Mouse (Mus musculus): Measurements from ENCODE around the gene Cckbr. TPM values are rescaled to one million over a fixed set of nuclear protein-coding genes. Genes with fewer than 3 reads are reported as not detected.
A peak's percentile ranks its signal among the peaks of the same experiment; 100 is the strongest.
"Not testable (repeated sequence)": the region's sequence is repeated elsewhere in the genome, so short reads cannot be mapped to it uniquely, and the experiment has no call there.

Cckbr gene
- polyA plus RNA-seq, 1 experiment from 2014 or later: 0.69 TPM

DNA sequence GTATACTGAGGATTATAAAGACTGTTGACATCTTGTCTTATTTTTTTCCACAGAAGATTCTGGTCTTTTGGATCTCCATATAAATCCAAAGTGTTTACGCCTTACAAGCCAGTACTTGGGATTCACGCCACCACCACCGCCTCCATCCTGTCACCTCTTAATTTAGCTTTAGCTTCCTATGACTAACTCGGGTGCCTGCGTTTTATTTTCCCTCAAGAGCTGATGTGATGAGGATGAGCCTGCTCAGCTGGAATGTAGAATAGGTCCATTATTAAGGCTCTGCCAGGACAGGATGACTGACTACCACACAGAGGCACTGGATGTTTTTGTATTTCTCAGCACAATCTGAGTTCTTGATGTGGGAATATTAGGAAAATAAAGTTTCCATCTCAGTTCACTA, 40.0 kb downstream of the Cckbr start:
- 84% methylated on average over 5 of the region's 5 CpGs for WGBS
- H3K27ac ChIP-seq; H3K4me1 ChIP-seq; DNase-seq (ENCODE audit: extremely low spot score, low spot score); H3K4me3 ChIP-seq; H3K36me3 ChIP-seq (replicated peaks); H3K27me3 ChIP-seq (ENCODE audit: poor library complexity, severe bottlenecking); H3K9me3 ChIP-seq: not testable (repeated sequence)

DNA sequence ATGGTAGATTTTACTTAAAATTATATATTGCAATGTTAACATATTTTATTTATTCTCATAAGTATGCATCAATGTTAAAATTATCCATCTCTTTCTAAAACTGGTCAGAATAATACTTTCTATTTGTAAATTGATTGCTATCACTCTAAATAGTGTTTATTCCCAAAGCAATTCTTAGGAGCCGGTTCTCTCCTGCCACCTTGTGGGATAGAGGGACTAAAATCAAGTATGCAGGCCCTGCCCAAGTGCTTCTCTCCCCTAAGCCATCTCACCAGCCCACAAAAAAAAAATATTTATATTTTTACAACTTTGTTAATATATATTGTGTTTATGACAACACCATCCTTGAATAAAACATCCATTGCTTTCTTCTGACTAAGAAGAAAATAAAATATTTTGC, 47.1 kb downstream of the Cckbr start:
- H3K4me1 ChIP-seq: no peaks in the 10 kb centered on the region
- no peak overlapping the region for H3K27ac ChIP-seq
- H3K36me3 ChIP-seq (replicated peaks): no peaks in the 10 kb centered on the region
- H3K4me3 ChIP-seq: no peak overlapping the region
- H3K27me3 ChIP-seq (ENCODE audit: poor library complexity, severe bottlenecking): no peaks in the 10 kb centered on the region
- H3K9me3 ChIP-seq: no peaks in the 10 kb centered on the region
- DNase-seq (ENCODE audit: extremely low spot score, low spot score): no peak
- WGBS: 71% methylated on average over 1 of the region's 1 CpGs

DNA sequence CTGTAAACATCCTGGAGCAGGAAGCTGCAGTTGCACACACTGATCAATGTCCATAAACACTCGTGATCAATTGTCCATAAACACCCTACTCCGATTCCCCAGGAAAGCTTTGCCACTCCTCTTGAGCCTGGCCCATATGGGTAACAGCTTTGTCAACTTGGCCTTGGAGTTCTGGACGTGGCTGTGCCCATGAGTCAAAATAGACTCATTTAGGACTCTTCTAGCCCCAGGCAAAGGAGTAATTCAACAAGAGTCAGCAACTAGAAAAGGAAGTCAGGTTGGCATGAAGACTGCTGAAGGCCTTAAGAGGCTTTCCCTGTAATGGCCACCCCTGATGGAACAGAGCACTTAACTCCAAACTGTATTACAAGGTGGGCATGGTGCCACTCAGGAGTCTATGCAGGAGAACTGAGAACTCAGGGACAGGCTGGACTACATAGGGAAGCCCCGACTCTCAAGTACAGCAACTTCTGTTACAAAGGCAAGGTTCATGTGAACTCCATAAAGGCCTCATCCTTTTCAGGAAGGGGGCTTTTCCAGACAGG, 49.3 kb downstream of the Cckbr start:
- H3K9me3 ChIP-seq: no peaks in the 10 kb centered on the region
- 78% methylated on average over 4 of the region's 4 CpGs for WGBS

DNA sequence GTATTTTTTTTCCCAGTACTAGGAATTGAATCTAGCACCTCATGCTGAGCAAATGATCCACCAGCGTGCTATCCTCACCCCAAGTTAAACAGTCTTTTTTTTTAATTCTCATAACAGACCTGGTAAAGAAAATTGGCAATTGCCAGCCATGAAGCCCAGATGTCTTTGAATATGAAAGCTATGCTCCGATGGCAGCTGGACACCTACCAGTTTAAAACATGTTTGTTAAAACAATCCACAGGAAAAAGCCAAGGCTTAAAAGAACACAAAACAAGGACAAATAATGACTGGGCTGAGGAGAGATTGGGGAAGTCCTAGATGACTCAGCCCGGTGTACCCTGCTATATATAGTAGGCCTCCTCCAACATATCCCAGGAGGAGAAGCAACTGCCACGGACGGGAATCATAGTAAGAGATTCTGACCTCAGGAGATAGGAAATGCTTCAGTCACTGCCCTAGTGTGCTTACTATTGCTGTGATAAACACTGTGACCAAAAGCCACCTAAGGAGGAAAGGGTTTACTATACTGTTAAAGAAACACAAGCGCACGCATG, 49.9 kb downstream of the Cckbr start:
- Histone ChIP-seq H3K27ac (no peak overlapping the region), H3K4me3 (no peak overlapping the region), H3K27me3 (ENCODE audit: poor library complexity, severe bottlenecking) (peaks cover 3% of the 10 kb centered on the region; the same call in 1 of the 2 replicates), H3K4me1 (peaks cover 8% of the 10 kb centered on the region; the same call in 1 of the 2 replicates), H3K9me3 (no peaks in the 10 kb centered on the region), H3K36me3 (replicated peaks) (no peaks in the 10 kb centered on the region)
- no peak for DNase-seq (ENCODE audit: extremely low spot score, low spot score)
- WGBS: 85% methylated on average over 7 of the region's 7 CpGs

More for the DNA sequence above, 49.3 kb downstream of the Cckbr start:
- Histone ChIP-seq H3K27ac (no peak overlapping the region), H3K4me1 (0 out of 2 replicates have a peak, but pooled peaks cover 1% of the 10 kb centered on the region), H3K4me3 (no peak overlapping the region), H3K36me3 (replicated peaks) (no peaks in the 10 kb centered on the region), H3K27me3 (ENCODE audit: poor library complexity, severe bottlenecking) (no peaks in the 10 kb centered on the region)
- no peak for DNase-seq (ENCODE audit: extremely low spot score, low spot score)

DNA sequence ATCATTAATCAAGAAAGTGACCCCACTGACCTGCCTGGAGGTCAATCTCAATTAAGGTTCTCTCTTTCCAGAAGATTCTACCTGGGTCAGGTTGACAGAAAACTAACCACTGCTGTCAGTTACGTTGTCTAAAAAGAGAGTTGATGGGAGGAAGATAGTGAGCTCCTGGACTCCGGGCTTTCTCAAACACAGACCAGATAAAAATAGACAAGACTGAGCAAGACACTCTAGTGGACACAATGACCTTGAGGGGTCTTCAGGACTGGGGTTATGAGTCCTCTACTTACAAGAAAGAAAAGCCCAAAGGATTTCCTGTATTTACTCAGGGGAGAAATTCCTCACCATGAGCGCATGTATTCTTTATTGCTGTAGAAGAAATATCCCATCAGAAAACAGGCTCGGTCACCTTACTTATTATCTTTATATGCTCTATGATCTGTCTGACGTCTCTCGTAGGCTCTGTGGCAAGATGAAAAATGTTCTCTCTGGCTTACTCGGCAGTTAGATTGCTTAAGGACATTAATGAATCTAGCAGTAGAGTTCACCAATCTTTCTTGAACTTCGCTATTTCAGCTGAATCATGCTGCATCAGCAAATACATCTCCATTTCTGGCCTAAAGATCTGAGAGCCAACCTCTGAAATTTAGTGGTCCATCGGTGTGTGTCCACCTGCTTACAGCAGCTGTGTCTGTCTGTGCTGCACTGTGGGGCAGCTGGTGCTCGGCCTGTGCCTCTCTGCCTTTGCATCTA, 51.3 kb downstream of the Cckbr start:
- Histone ChIP-seq H3K4me1 (peaks cover 22% of the 10 kb centered on the region), H3K9me3 (no peaks in the 10 kb centered on the region), H3K27ac (no peak overlapping the region), H3K27me3 (ENCODE audit: poor library complexity, severe bottlenecking) (peaks cover 17% of the 10 kb centered on the region), H3K4me3 (no peak overlapping the region), H3K36me3 (replicated peaks) (no peaks in the 10 kb centered on the region)
- 91% methylated on average over 10 of the region's 10 CpGs for WGBS
- no peak for DNase-seq (ENCODE audit: extremely low spot score, low spot score)

DNA sequence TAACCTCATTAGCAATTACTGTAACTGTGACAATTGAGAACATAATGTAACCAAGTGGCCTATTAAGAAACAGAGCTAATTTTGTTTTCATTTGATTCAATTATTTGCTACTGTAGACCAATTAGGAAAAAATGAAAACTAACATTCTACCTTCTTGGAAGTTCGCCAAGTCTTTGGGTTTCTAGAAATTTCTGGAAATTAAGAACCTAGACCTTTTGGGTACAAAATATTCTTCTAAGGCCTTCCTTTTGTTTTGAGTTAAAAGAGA, 51.8 kb downstream of the Cckbr start:
- 92% methylated on average over 1 of the region's 1 CpGs for WGBS
- DNase-seq (ENCODE audit: extremely low spot score, low spot score): no peak
- no peaks in the 10 kb centered on the region for H3K36me3 ChIP-seq (replicated peaks)
- H3K27ac ChIP-seq: no peak overlapping the region
- H3K4me1 ChIP-seq: peaks cover 27% of the 10 kb centered on the region
- H3K9me3 ChIP-seq: no peaks in the 10 kb centered on the region
- H3K27me3 ChIP-seq (ENCODE audit: poor library complexity, severe bottlenecking): peaks cover 22% of the 10 kb centered on the region
- no peak overlapping the region for H3K4me3 ChIP-seq

DNA sequence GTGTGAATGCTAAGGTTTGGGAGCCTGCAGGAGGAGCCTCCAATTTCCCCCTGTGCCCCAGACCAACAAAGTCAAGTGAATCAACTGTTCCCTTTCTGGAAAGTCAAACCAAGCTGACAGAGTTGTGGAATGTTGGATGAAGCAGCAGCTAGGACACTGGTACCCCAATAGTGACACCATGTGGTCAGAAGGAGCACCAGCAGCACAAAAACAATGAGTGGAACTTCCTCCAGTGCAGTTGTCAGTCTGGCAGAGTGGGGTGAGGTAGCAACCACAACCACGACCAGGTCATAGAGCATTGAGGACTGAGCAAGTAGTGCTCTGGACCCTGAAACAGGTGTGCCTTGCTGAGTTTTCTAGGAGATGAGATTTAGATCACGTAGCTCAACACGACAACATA, 52.3 kb downstream of the Cckbr start:
- H3K27ac ChIP-seq: no peak overlapping the region
- H3K9me3 ChIP-seq: no peaks in the 10 kb centered on the region
- DNase-seq (ENCODE audit: extremely low spot score, low spot score): peak; percentile 42
- 63% methylated on average over 3 of the region's 3 CpGs for WGBS
- no peaks in the 10 kb centered on the region for H3K36me3 ChIP-seq (replicated peaks)
- peaks cover 26% of the 10 kb centered on the region for H3K27me3 ChIP-seq (ENCODE audit: poor library complexity, severe bottlenecking)
- H3K4me1 ChIP-seq: peaks cover 29% of the 10 kb centered on the region
- no peak overlapping the region for H3K4me3 ChIP-seq

DNA sequence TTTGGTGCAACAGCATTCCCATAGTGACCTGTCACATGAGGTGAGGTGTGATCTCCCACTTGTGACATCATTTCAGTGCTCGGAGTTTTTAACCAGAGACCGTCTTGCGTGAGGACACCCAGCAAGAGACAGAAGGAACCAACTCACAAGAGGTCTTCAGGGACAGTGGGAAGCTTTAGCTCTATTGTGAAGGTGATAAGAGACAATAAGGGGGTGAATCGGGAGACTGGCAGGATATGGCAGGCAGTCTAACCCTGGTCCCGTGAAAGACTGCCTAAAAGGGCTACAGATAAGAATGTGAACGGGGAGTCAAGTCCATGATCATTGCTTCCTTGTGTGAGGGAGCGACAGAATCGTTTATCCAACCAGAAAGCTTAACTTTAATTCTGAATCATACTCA, 52.8 kb downstream of the Cckbr start:
- Histone ChIP-seq H3K4me1 (peaks cover 29% of the 10 kb centered on the region), H3K9me3 (no peaks in the 10 kb centered on the region), H3K27me3 (ENCODE audit: poor library complexity, severe bottlenecking) (peaks cover 31% of the 10 kb centered on the region), H3K36me3 (replicated peaks) (no peaks in the 10 kb centered on the region), H3K27ac (no peak overlapping the region), H3K4me3 (no peak overlapping the region)
- 89% methylated on average over 8 of the region's 8 CpGs for WGBS
- DNase-seq (ENCODE audit: extremely low spot score, low spot score): no peak

DNA sequence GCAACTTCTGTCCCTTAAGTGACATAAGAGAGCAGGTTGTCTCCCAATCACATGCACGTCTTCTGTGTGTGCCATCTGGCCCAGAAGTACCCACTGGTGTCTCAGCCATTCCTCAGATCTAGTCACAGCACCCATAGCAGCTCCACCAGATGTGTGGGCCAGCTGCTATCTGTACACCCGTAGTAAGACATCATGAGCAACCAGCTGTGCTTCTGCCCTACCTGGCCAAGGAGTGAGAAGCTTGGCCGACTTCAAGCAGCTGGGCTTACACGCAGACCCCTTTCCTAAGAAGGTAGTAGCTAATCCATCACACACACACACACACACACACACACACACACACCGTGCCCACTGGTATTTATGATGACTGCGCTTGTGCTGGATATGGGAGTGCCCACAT, 53.7 kb downstream of the Cckbr start:
- peaks cover 29% of the 10 kb centered on the region for H3K4me1 ChIP-seq
- H3K36me3 ChIP-seq (replicated peaks): no peaks in the 10 kb centered on the region
- no peak overlapping the region for H3K4me3 ChIP-seq
- 89% methylated on average over 6 of the region's 6 CpGs for WGBS
- H3K27ac ChIP-seq: no peak overlapping the region
- H3K27me3 ChIP-seq (ENCODE audit: poor library complexity, severe bottlenecking): peaks cover 37% of the 10 kb centered on the region
- DNase-seq (ENCODE audit: extremely low spot score, low spot score): no peak
- no peaks in the 10 kb centered on the region for H3K9me3 ChIP-seq

DNA sequence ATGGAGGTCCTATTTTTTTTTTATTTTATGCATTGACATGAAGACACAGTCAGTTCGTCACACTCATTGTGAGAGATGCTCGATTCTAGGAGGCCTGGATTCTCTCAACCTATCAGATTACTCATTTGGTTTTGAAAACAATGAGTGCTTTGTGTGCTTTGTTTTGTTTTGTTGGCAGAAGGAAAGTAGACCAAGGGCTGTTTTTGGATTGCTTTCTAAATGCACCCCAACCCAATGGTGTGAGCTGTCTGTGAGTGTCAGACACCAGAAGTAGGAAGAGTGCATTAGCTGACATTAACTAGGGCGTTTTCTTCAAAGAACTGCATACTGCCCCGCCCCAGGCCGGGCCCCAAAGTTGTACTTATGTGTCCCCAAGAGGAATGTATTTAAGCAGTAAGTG, 54.5 kb downstream of the Cckbr start:
- WGBS: 58% methylated on average over 5 of the region's 5 CpGs
- DNase-seq (ENCODE audit: extremely low spot score, low spot score): no peak
- Histone ChIP-seq H3K4me1 (peaks cover 29% of the 10 kb centered on the region), H3K4me3 (no peak overlapping the region), H3K9me3 (no peaks in the 10 kb centered on the region), H3K27ac (no peak overlapping the region), H3K36me3 (replicated peaks) (no peaks in the 10 kb centered on the region), H3K27me3 (ENCODE audit: poor library complexity, severe bottlenecking) (peaks cover 37% of the 10 kb centered on the region)

DNA sequence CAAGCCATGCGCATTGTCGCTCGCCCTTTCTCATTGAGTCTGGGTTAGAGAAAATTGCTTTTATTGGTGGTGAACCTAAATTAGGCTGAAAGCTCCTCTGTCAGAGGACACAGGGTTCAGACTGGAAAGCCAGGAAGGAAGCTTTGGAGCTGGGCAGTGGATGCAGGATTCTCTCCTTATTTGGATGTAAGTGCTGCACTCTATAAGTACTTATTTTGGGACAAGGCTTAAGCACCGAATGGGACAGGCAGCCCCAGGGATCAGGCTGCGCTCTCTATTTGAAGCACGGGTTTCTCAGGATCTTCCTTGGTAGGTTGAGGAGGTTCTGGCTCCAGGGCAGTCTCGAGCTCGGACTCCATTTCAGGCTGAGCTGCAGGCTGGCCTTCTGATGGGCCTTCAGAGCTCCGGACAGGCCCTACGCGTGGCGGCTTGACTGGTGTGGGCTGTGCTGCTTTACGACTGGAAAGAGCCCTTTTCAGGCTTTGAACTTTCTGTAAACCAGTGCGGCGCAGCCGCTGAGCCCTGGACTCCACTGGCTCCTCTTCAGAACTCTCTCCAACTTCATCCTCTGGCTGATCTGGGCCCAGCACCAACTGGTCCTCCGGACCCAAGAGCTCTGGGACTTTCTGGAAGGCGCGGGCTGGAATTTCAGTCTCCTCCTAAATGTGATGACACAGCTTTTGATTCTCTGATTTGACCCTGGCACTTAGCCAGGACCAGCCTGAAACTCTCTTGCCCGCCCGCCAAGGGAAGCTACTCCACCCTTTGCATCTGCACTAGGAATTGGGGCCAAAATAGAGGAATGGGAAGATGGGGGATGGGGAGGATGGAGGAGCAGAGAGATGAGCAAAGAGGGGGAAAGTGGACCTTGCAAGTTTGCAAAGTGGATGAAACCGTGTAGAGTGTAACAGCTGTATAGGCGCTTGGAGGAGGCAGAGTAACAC, 55.3 kb downstream of the Cckbr start:
- Histone ChIP-seq H3K36me3 (replicated peaks) (no peaks in the 10 kb centered on the region), H3K27me3 (ENCODE audit: poor library complexity, severe bottlenecking) (peaks cover 37% of the 10 kb centered on the region), H3K4me1 (peaks cover 29% of the 10 kb centered on the region), H3K4me3 (peak overlapping the region; percentile 55), H3K9me3 (no peaks in the 10 kb centered on the region), H3K27ac (peak overlapping the region; percentile 87)
- WGBS: 77% methylated on average over 23 of the region's 23 CpGs
- DNase-seq (ENCODE audit: extremely low spot score, low spot score): no peak

DNA sequence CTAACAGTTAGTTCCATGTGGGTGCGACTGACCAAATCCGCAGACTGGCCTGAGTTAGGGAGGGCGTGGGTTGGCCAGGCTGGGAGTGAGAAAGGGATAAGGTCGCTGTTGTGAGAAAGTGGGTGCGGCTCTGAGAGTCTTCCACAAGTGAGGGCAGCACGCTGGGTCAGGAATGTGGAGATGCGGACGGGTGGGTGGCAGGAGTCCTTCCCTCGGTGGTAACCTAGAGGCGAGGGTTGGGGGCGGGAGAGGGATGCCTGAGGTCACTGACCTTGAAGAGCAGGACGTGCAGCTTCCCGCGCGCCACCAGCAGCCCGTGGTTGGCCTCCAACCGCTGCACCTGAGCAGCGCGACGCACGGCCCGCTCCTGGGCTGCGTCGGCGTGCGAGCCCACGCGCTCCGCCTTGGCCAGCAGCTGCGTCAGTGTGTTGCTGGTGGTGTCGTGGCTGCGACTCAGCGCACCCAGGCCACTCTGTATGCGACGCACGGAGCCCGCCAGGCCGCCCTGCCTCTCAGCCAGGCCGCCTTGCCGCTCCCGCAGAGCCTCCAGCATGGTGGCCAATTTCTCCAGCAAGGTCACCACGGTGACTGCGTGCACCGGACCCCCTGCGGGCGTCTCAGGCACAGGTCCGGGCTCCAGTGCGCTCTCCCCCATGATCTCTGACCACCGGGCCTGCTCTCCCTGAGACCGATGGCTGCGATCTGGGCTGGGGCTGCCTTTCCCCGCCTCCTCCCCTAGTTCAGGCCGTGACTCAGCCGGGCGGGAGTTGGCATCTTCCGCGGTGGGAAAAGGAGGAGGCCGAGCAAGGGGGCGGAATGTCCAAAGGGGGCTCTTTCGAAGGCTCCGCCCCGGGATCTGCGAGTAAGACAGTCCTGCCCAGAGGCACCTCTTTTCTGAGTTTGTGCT, 56.2 kb downstream of the Cckbr start, which contains the start of gene Cavin3:
TSS of gene Cavin3 (minus strand) at position 796 of the 907 bp plus-strand sequence.
- H3K4me3 ChIP-seq: peak within 1 kb of the TSS; percentile 55
- peak within 1 kb of the TSS; percentile 87 for H3K27ac ChIP-seq
- no peaks in the 10 kb centered on the region for H3K36me3 ChIP-seq (replicated peaks)
- H3K9me3 ChIP-seq: no peaks in the 10 kb centered on the region
- peak; percentile 60 for DNase-seq (ENCODE audit: extremely low spot score, low spot score)
- WGBS: 4% methylated on average over 63 of the region's 63 CpGs
- peaks cover 29% of the 10 kb centered on the region for H3K4me1 ChIP-seq
- H3K27me3 ChIP-seq (ENCODE audit: poor library complexity, severe bottlenecking): peaks cover 37% of the 10 kb centered on the region
